Mouse (Mus musculus) olfactory bulb, adult 2 months (tissue): ENCODE results near the gene Mri1.

Experiments
- CTCF ChIP-seq: fragments of 200-500 bp; IDR thresholded peaks from 2 replicates; pipeline ENCODE4 v1.5.1; 2012; ENCODE audit warnings: low read depth, mild to moderate bottlenecking, low read length, moderate library complexity; ENCODE audit not compliant: insufficient read depth
- POLR2A ChIP-seq: fragments of 200-500 bp; IDR thresholded peaks from 2 replicates; pipeline ENCODE4 v1.6.1; 2012; ENCODE audit warnings: mild to moderate bottlenecking, low read depth, low read length, moderate library complexity; ENCODE audit not compliant: insufficient read depth

DNA sequence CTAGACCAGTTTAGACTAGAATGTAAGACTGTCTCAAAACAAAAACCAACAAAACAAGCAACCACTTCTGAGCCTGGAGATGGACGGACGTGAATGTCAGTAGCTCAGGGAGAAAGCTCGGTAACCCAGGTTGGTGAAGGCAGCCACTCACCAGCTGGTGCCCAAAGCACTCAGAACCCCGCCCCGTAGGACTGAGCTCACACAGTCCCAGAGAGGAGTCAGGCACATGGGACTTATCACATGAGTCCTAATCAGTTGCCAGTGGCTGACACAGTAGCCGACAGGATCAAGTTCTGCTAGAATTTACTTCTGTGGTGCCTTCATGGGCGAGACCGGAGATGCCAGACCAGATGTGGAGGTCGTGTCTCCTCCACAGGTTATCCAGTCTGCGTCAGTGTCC is 23.7 kb upstream of the Mri1 start:
- no peak for TF ChIP-seq POLR2A
- no peak for TF ChIP-seq CTCF
